Mouse (Mus musculus) CD4-positive naive resting alpha-beta T cell, adult 57 days (primary cell): ENCODE results near the gene Mrpl21. TPM values are rescaled to one million over a fixed set of nuclear protein-coding genes. Genes with fewer than 3 reads are reported as not detected.

Experiments used
- total RNA-seq: library from RNA; stranded (reverse); gene quantifications from one replicate; pipeline ENCODE4 v1.2.4, GENCODE M21; 2023

The Mrpl21 gene
- 56.8 TPM for total RNA-seq

DNA sequence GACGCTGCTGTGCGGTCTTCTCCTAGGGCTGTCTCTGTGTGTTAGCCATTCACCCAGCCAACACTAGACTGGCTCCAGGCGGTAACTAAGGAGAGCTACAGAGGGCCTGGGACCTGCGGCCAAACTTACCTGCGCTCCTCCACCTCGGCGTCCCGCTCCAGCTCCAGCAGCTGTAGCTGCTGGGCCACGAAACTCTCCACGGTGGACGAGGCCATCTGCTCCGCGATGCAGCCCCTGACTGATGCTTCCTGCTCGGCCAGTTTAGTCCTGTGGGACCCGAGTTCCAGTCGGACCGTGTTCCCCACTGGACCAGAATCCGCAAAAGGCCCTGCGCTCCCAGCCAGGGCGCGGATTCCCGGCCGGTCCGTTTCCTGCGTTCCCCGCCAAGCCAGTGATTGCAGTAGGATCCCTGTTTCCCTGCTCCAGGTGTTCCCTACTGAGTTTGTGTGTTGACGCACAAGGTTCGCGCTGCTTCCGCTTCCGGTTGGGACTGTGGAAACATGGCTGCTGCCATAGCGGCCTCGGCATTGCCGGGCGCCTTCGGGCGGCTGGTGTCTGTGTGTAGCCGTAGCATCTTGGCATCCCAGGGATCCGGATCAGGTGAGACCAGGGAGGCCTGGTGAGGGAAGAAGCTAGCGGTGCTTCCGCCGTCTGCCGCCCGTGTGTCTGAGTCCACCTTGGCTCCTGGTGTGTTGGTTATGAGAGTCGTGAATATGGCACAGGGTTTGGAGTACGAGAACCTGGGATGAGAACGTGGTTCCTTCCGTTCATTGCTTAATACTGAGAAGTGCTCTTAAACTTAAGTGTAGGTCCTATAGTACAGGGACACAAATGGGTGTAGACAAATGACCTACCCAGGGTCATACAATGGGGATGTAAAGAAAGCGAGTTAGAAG is at the start of gene Mrpl21, which contains the start of gene Ighmbp2:
TSS of gene Mrpl21 (plus strand) at position 330 of the 896 bp plus-strand sequence.
TSS of gene Ighmbp2 (minus strand) at position 446 of the 896 bp plus-strand sequence.

DNA sequence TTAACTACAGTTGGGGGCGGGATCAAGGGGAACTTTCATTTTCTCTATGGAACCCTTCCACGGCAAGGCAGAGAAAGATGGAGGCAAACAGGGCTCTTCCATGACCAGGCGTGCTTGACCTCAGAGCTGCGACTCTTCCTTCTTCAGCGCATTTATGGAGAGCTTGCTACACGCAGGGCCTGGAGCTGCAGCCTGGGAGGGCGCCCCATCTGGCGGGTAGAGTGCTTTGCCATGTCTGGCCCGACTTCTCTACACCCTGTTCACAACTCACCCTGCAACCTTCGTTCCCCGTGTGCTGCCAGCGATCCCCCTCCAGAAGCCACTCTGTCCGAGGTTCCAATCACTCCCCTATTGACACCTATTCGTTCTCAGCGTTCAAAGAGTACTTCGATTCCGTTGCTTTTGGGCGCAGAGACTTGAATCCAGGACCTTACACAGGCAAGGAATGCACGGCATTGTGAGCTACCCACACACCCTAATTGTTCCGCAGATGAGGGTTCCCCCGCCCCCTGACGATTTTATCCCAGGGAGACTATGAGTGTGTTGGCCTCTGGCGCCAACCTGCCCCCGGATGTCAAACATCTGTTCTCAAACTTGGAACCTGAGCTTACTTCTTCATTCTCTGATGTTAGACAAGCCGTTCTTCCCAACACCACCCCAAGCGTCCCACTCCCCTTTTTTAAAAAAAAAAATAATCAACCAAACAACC is 39.7 kb downstream of the Mrpl21 start, which contains the start of gene Cpt1a:
TSS of gene Cpt1a (plus strand) at position 74 of the 709 bp plus-strand sequence.

Other genes starting within 250 kb of the Mrpl21 start
- gene Ighmbp2, start 116 bp downstream of the Mrpl21 start, total RNA-seq = 14.7 TPM
- 51.6 TPM for gene Cpt1a, start 39.4 kb downstream of the Mrpl21 start, total RNA-seq
- gene Tesmin, start 106.0 kb downstream of the Mrpl21 start, total RNA-seq = 0.80 TPM
- not detected for gene Gal, start 131.6 kb downstream of the Mrpl21 start, total RNA-seq